Mouse (Mus musculus) embryonic facial prominence, embryonic 10.5 days (tissue): ENCODE results near the gene Tecpr1. TPM values are rescaled to one million over a fixed set of nuclear protein-coding genes. Genes with fewer than 3 reads are reported as not detected.

Experiments used
- DNase-seq: peaks from one replicate; pipeline ENCODE4 v3.0.0-alpha.2; 2017; ENCODE audit warnings: low spot score
- H3K27ac ChIP-seq: fragments of 300-500 bp; sonication (generic); replicated peaks from 2 replicates; pipeline ENCODE4 v1.5.1; 2016; ENCODE audit warnings: mild to moderate bottlenecking
- H3K27me3 ChIP-seq: fragments of 300-500 bp; sonication (generic); replicated peaks from 2 replicates; pipeline ENCODE4 v1.6.1; 2016; ENCODE audit warnings: low read depth, mild to moderate bottlenecking; ENCODE audit not compliant: poor library complexity, severe bottlenecking
- H3K36me3 ChIP-seq: fragments of 300-500 bp; sonication (generic); replicated peaks from 2 replicates; pipeline ENCODE4 v1.6.1; 2016; ENCODE audit warnings: mild to moderate bottlenecking, moderate library complexity
- H3K4me1 ChIP-seq: fragments of 300-500 bp; sonication (generic); 2 replicates; pipeline ENCODE4 v1.6.1; 2016
- H3K4me3 ChIP-seq: fragments of 300-500 bp; sonication (generic); 2 replicates; pipeline ENCODE4 v1.5.1; 2016; ENCODE audit warnings: mild to moderate bottlenecking, moderate library complexity
- H3K9me3 ChIP-seq: fragments of 300-500 bp; sonication (generic); 2 replicates; pipeline ENCODE4 v1.6.1; 2016; ENCODE audit warnings: mild to moderate bottlenecking
- WGBS: fragments of 180-500 bp; shearing (Covaris S2); methylation state at CpG from one replicate; pipeline ENCODE4 v1.1.7; 2016; 5-methylcytosine and 5-hydroxymethylcytosine counted together
- polyA plus RNA-seq: library from polyadenylated mRNA; unstranded; fragments of >200 nt; fragmentation: Nextera tagmentation; extraction: Ambion mirVana; gene quantifications from 2 replicates; pipeline ENCODE4 v1.2.1, GENCODE M21; 2016

The Tecpr1 gene
- polyA plus RNA-seq, 1 experiment from 2014 or later = 21.1 TPM

- WGBS = 28% methylated on average over 14 of the region's 14 CpGs
- H3K27ac ChIP-seq = peak overlapping the region; percentile 98; the same call in 1 of the 2 replicates
- no peaks in the 10 kb centered on the region for H3K27me3 ChIP-seq
- peaks cover 69% of the 10 kb centered on the region for H3K4me1 ChIP-seq
- no peak for DNase-seq
- H3K9me3 ChIP-seq = no peaks in the 10 kb centered on the region
- peaks cover 56% of the 10 kb centered on the region for H3K36me3 ChIP-seq
- H3K4me3 ChIP-seq = peak overlapping the region; percentile 95
These were observed 34.8 kb upstream of the Tecpr1 start for GRCm38 (mm10) chr5:144258131-144258611.

- WGBS = 63% methylated on average over 3 of the region's 3 CpGs
- no peak for DNase-seq
- Histone ChIP-seq H3K9me3 (no peaks in the 10 kb centered on the region), H3K27ac (peak overlapping the region; percentile 98), H3K4me3 (peak overlapping the region; percentile 95), H3K36me3 (peaks cover 52% of the 10 kb centered on the region), H3K4me1 (peaks cover 65% of the 10 kb centered on the region), H3K27me3 (no peaks in the 10 kb centered on the region)
These were observed 34.2 kb upstream of the Tecpr1 start for GRCm38 (mm10) chr5:144257451-144258110.

GRCm38 (mm10) chr5:144256888-144257287, 33.5 kb upstream of the Tecpr1 start:
- 34% methylated on average over 1 of the region's 1 CpGs for WGBS
- Histone ChIP-seq H3K27ac (peak overlapping the region; percentile 98), H3K27me3 (no peaks in the 10 kb centered on the region), H3K4me3 (peak overlapping the region; percentile 95), H3K4me1 (peaks cover 62% of the 10 kb centered on the region), H3K9me3 (no peaks in the 10 kb centered on the region), H3K36me3 (peaks cover 47% of the 10 kb centered on the region)
- DNase-seq = peak; percentile 32

GRCm38 (mm10) chr5:144256541-144256870, 33.1 kb upstream of the Tecpr1 start:
- H3K36me3 ChIP-seq = peaks cover 43% of the 10 kb centered on the region
- H3K4me1 ChIP-seq = peaks cover 58% of the 10 kb centered on the region
- H3K27me3 ChIP-seq = no peaks in the 10 kb centered on the region
- no peak for DNase-seq
- H3K9me3 ChIP-seq = no peaks in the 10 kb centered on the region
- 16% methylated on average over 7 of the region's 7 CpGs for WGBS
- peak overlapping the region; percentile 95 for H3K4me3 ChIP-seq
- H3K27ac ChIP-seq = peak overlapping the region; percentile 98

- peak; percentile 83 for DNase-seq
- Histone ChIP-seq H3K4me3 (peak overlapping the region; percentile 95), H3K27ac (peak overlapping the region; percentile 98), H3K4me1 (peaks cover 54% of the 10 kb centered on the region), H3K36me3 (peaks cover 37% of the 10 kb centered on the region), H3K9me3 (no peaks in the 10 kb centered on the region), H3K27me3 (no peaks in the 10 kb centered on the region)
- WGBS = under 1% methylated on average over 40 of the region's 40 CpGs
These were observed 32.5 kb upstream of the Tecpr1 start for GRCm38 (mm10) chr5:144255632-144256540.

- Histone ChIP-seq H3K4me3 (peak overlapping the region; percentile 95), H3K27ac (peak overlapping the region; percentile 98), H3K4me1 (peaks cover 48% of the 10 kb centered on the region), H3K27me3 (no peaks in the 10 kb centered on the region), H3K9me3 (peaks cover 5% of the 10 kb centered on the region; the same call in 1 of the 2 replicates), H3K36me3 (peaks cover 31% of the 10 kb centered on the region)
- peak; percentile 97 for DNase-seq
- WGBS = under 1% methylated on average over 84 of the region's 84 CpGs
These were observed 31.6 kb upstream of the Tecpr1 start for GRCm38 (mm10) chr5:144254811-144255631.

GRCm38 (mm10) chr5:144254122-144254810, 30.9 kb upstream of the Tecpr1 start:
- no peaks in the 10 kb centered on the region for H3K27me3 ChIP-seq
- WGBS = 55% methylated on average over 16 of the region's 16 CpGs
- peak; percentile 36 for DNase-seq
- peaks cover 42% of the 10 kb centered on the region for H3K4me1 ChIP-seq
- peaks cover 8% of the 10 kb centered on the region; the same call in 1 of the 2 replicates for H3K9me3 ChIP-seq
- peaks cover 24% of the 10 kb centered on the region for H3K36me3 ChIP-seq
- peak overlapping the region; percentile 95 for H3K4me3 ChIP-seq
- peak overlapping the region; percentile 98 for H3K27ac ChIP-seq

GRCm38 (mm10) chr5:144253212-144253611, 29.8 kb upstream of the Tecpr1 start:
- H3K27me3 ChIP-seq = no peaks in the 10 kb centered on the region
- 73% methylated on average over 4 of the region's 4 CpGs for WGBS
- peaks cover 31% of the 10 kb centered on the region for H3K4me1 ChIP-seq
- H3K9me3 ChIP-seq = peaks cover 8% of the 10 kb centered on the region; the same call in 1 of the 2 replicates
- no peak overlapping the region for H3K4me3 ChIP-seq
- H3K36me3 ChIP-seq = peaks cover 13% of the 10 kb centered on the region
- H3K27ac ChIP-seq = no peak overlapping the region
- no peak for DNase-seq

GRCm38 (mm10) chr5:144251876-144252577, 28.6 kb upstream of the Tecpr1 start:
- WGBS = 90% methylated on average over 13 of the region's 13 CpGs
- Histone ChIP-seq H3K36me3 (0 out of 2 replicates have a peak, but pooled peaks cover 3% of the 10 kb centered on the region), H3K27me3 (no peaks in the 10 kb centered on the region), H3K27ac (no peak overlapping the region), H3K9me3 (peaks cover 8% of the 10 kb centered on the region; the same call in 1 of the 2 replicates), H3K4me1 (peaks cover 19% of the 10 kb centered on the region), H3K4me3 (no peak overlapping the region)
- no peak for DNase-seq

GRCm38 (mm10) chr5:144249871-144250270, 26.5 kb upstream of the Tecpr1 start:
- H3K4me3 ChIP-seq = no peak overlapping the region
- H3K36me3 ChIP-seq = 0 out of 2 replicates have a peak, but pooled peaks cover 3% of the 10 kb centered on the region
- peaks cover 8% of the 10 kb centered on the region; the same call in 1 of the 2 replicates for H3K9me3 ChIP-seq
- peaks cover 10% of the 10 kb centered on the region for H3K4me1 ChIP-seq
- no peak for DNase-seq
- no peak overlapping the region for H3K27ac ChIP-seq
- H3K27me3 ChIP-seq = no peaks in the 10 kb centered on the region
- 80% methylated on average over 3 of the region's 3 CpGs for WGBS
